Mouse (Mus musculus) megakaryocyte, embryonic 14.5 days (primary cell): ENCODE results near the gene Spatc1l.

ENCODE experiments used
- FLI1 ChIP-seq: IDR thresholded peaks from 2 replicates; pipeline ENCODE4 v1.6.1; 2012; ENCODE audit warnings: low read length, inconsistent platforms, mixed read lengths
- GATA1 ChIP-seq: IDR thresholded peaks from 3 replicates; pipeline ENCODE4 v1.6.1; 2012; ENCODE audit warnings: mixed read lengths, low read length, inconsistent platforms, borderline replicate concordance

- TF ChIP-seq FLI1 (no peak), GATA1 (no peak)
Measured at GRCm38 (mm10) chr10:76569996-76570685, 8.1 kb downstream of the Spatc1l start.
